Mouse (Mus musculus) ovary, postnatal 14 days (tissue): ENCODE measurements at regions not wholly inside any gene's neighbourhood (a gene's known extent, or its start where the extent isn't known, plus 50 kb on each side); places are given as distances from the start of the nearest gene placed in this dataset.

Experiments used
- DNase-seq: peaks from one replicate; pipeline ENCODE4 v3.0.0; 2022; ENCODE audit warnings: low spot score

- DNase-seq = no peak
Measured at GRCm38 (mm10) chr3:50813760-50814400, 370.5 kb upstream of the Slc7a11 start.

DNA sequence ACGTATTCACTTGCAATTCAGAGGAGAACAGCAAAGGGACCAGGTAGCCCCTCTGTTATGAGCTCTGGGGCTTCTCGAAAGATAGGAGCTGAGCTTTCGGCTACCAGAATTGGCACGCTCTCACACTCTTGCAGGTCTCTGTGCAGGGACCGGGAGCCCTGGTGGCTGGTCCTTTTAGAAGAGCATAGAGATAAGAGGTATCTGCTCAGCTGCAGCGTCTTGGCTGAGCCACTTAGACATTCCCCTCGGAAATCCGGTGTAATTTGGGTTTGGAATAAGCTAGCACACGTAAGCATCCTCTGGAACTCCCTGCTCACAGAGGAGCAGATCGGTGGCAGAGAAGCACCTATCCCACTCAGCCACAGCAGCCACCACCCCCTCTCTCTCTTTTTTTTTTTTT, 372.3 kb upstream of the Slc7a11 start:
- DNase-seq = no peak

GRCm38 (mm10) chr3:50816479-50816878, 373.1 kb upstream of the Slc7a11 start:
- no peak for DNase-seq

- no peak for DNase-seq
Measured at GRCm38 (mm10) chr3:50817361-50817760, 373.9 kb upstream of the Slc7a11 start.

GRCm38 (mm10) chr3:50820776-50821175, 377.4 kb upstream of the Slc7a11 start:
- DNase-seq = no peak

DNA sequence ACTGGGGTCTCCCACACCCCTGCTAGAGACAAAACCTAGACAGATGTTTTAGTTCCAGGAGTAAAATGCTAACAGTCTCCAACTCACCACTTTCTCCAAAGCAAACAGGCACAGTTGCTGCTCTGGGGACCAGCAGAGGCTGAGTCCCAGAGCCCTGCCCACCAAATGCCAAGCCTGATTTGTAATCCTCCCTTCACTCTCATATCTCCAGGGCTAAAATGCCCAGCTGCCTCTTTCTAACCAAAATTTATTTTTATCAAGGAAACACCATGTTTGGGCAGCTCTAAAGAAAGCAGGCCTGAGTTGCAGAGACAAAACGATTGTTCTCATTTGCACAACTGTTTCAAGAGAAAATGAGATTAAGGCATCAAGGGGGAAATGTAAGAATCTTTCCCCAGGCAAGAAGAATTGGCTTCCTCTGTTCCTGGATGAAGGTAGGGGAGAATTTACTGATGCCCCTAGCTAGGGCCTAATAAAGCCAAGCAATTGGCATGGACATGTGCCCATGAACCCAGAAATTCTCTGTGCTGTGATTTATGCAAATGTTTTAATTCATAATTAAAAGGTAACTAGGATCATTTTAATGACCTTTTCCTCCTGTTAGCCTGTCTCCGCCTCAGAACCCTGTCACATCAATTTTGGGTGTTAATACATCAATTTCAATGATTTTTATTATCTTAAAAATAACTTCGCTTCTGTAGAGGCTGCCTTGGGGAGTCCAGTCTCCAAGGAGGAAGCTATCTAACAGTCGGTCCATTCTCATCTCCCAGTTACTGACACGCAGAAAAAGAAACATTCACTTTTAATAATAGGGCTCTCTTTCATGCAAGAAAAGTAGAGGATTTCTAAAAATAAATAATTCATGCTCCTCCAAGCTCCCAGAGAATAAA, 382.4 kb upstream of the Slc7a11 start:
- no peak for DNase-seq

DNA sequence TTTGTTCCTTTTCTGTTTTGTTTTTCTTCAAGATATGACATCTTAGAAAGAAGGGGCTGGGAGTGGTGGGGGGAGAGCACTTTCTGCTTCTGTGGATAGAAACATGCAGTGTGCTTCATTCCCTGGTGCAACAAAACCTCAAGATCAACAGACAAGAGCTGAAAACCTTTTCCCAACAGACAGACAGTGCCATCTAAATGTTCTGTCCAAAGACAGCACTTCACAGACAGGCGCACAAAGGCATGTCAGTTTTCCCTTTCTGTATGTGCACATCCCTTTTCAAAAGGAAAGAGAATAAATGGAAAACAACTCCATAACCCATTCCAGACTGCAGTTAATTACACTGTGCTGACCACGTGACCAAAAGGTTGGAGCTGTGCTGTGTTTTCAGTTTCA, 383.0 kb upstream of the Slc7a11 start:
- no peak for DNase-seq

- no peak for DNase-seq
Measured at GRCm38 (mm10) chr3:50829211-50829610, 385.8 kb upstream of the Slc7a11 start.

DNA sequence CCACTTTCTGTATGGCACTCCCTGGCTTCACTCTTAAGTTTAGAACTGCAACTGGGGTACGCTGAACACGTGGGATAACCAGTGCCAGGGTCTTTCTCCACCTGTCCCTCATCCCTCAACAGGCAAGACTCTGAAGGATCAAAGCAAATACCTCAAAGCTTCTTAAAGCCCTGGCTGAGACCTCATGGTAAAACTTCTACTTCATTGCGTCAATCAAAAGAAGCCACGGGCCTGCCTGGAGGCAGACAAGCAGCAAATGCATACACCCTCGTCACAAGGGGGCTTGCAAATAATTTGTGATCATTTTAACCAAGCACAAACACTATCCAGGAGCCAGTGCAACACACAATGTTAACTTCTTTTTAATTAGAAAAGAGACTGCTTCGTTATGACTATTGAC, 387.0 kb upstream of the Slc7a11 start:
- DNase-seq = no peak

DNA sequence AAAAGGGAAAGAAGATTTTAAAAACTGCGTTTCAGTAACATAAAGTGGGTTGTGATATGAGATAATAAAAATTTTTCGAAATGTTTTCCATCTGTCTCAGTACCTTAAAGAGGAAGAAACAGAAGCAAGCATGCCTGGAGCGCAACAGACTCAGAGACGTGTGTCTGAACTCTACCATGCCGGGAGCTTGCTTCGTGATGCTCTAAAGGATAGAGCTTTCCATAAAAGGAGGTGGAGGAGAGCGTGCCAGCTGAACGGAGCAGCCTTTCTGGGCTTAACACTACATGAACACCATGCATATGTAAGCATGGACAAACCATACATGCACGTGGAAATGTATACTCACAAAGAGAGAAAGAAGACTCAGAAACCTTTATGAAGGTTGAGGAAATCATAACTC, 387.5 kb upstream of the Slc7a11 start:
- no peak for DNase-seq

DNA sequence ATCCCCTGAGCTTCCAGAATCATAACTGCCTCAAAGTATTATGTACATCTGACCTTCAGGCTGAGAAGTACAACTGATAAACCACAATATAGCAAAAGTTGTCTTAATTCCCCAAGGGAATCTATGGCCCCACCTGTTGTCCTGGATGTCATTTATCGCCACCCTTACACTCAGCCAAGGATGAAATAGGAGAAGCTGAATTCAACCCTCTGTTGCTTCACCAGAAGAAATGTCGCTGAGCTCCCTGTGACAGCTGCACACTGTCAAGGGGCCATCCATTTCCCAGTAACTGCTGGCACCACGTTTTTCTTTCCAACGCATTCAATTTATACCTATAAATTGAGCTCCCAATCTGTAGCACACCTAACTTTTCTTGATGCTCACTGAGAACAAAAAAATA, 382.0 kb upstream of the Noct start:
- DNase-seq = no peak

- no peak for DNase-seq
Measured at GRCm38 (mm10) chr3:50844835-50845301, 379.4 kb upstream of the Noct start.

DNA sequence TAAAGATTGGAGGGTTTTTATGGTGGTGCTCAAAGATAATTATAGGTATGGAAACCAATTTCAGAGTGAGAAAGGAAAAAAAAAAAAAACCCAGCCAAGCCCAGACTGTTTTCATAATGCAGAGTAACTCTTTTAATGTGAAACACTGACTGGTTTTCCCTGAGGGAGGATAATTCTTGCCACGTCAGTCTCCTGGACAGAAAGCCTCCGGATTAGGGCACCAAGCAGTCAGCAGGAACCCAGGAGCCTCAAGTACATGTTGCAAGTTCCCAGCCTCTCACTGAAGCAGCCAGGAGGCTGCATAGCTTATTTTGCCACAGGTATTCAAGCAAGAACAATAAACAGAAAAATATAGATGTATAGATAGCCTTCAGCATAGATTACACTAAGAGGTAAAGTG, 378.9 kb upstream of the Noct start:
- no peak for DNase-seq

DNA sequence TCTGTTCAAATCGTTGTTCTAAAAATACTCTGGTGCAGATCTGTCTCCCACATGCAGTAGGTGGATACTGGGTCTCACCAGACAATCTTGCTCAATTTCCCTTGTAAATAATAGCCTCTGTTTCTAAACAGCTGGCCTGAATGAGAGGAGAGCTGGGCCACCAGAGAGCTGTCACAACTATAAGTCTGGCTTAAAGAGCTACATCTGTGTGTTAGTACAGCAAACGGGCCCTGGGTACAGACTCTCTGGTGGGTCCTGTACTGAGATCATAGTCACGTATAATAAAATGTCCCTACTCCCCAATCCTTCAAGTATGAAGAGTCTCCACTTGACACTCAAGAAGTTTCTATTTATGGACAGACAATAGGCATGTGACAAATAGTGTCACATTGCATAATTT, 375.7 kb upstream of the Noct start:
- DNase-seq = no peak

GRCm38 (mm10) chr3:50851083-50851637, 373.1 kb upstream of the Noct start:
- DNase-seq = no peak

- no peak for DNase-seq
Measured at GRCm38 (mm10) chr3:50867105-50867504, 357.1 kb upstream of the Noct start.

GRCm38 (mm10) chr3:50869211-50869610, 355.0 kb upstream of the Noct start:
- no peak for DNase-seq

DNA sequence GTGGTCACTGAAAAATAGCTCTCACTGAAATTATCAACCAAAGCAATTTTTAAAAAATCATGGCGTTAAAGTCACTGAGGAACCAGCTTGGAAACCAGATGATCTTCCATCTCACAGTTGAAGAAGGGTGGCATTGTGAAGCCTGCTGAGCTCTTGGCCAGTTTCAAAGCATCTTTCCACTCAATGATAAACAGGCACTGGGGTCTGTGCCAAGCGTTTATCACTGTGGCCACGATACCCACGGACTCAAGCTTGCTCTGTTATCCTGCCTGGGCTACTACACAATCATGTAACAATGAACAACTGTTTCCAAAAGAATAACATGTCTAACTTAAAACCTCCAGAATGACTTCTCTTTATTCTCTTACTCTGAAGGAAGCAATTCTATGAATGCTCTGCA, 345.2 kb upstream of the Noct start:
- DNase-seq = no peak

- no peak for DNase-seq
Measured at GRCm38 (mm10) chr3:50879595-50879994, 344.7 kb upstream of the Noct start.

GRCm38 (mm10) chr3:50881437-50882248, 342.6 kb upstream of the Noct start:
- no peak for DNase-seq

DNA sequence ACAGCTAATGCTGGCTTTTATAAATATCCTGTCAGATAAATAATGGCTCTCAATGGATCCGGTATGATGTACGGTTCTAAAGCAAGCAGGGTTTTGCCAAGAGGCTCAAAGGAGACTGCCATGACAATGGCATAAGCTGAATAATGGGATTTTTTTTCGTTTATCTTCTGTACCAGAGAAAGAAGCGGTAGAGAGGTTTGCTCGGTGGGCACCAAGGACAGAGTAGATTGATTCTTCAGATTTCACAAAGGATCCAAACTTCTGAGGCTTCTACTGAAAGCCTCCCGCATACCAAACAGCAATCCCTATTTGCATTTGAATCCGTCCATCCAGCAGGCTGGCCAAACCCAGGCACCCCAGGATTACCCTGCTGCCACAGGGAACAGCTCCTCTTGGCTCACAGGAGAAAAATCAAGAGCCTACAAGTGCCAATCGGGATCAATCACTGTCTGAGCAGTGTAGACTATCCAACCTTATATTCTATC, 342.0 kb upstream of the Noct start:
- DNase-seq = no peak

DNA sequence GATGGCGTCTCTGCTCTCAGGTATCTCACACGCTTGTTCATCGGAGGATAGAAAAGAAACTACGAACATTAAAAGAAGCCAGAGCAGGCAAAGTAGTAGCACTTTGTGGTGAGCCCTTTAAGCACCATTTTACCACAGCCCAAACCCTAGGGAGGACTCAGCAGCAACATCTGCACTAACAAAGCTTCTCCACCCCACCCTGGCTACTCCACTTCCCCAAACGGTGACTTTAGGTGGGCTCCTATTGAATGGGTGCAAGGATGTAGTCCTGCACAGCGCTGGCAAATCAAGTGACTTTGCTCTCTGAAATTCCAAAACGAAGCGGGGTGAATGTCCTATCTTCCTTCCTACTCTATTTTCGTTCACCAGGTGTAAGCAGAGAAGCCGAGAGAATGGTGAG, 337.9 kb upstream of the Noct start:
- DNase-seq = no peak
